Mouse (Mus musculus) midbrain, postnatal 0 days (tissue): ENCODE measurements around the gene Lce1a2. TPM values are rescaled to one million over a fixed set of nuclear protein-coding genes. Genes with fewer than 3 reads are reported as not detected.
A peak's percentile ranks its signal among the peaks of the same experiment; 100 is the strongest.

Source experiments
- ATAC-seq: fragments of 200-750 bp; cut with Nextera tagmentation; 2 replicates; pipeline ENCODE4 v1.8.0; 2017; ENCODE audit warnings: moderate number of reproducible peaks, mild to moderate bottlenecking, moderate TSS enrichment, moderate library complexity; ENCODE audit not compliant: low FRiP score
- DNase-seq: peaks from one replicate; pipeline ENCODE4 v3.0.0-alpha.2; 2015; ENCODE audit warnings: low spot score
- H3K27ac ChIP-seq: fragments of 300-500 bp; sonication (generic); 2 replicates; pipeline ENCODE4 v1.5.1; 2014; ENCODE audit warnings: low read depth, mild to moderate bottlenecking, low read length, mixed read lengths
- H3K27me3 ChIP-seq: fragments of 300-500 bp; sonication (generic); 2 replicates; pipeline ENCODE4 v1.6.1; 2014; ENCODE audit warnings: low read length, control low read depth, mixed read lengths; ENCODE audit not compliant: insufficient read depth
- H3K36me3 ChIP-seq: fragments of 300-500 bp; sonication (generic); 2 replicates; pipeline ENCODE4 v1.6.1; 2014; ENCODE audit warnings: low read length, control low read depth, mixed read lengths; ENCODE audit not compliant: insufficient read depth
- H3K4me1 ChIP-seq: fragments of 300-500 bp; sonication (generic); 2 replicates; pipeline ENCODE4 v1.6.1; 2014; ENCODE audit warnings: mild to moderate bottlenecking, control low read depth, antibody characterized with exemption, low read length, mixed read lengths; ENCODE audit not compliant: insufficient read depth
- H3K4me2 ChIP-seq: fragments of 300-500 bp; sonication (generic); 2 replicates; pipeline ENCODE4 v1.6.1; 2014; ENCODE audit warnings: low read depth, mild to moderate bottlenecking, low read length, mixed read lengths; ENCODE audit not compliant: poor library complexity, severe bottlenecking
- H3K4me3 ChIP-seq: fragments of 300-500 bp; sonication (generic); 2 replicates; pipeline ENCODE4 v1.5.1; 2014; ENCODE audit warnings: low read depth, mild to moderate bottlenecking, low read length, moderate library complexity
- H3K9ac ChIP-seq: fragments of 300-500 bp; sonication (generic); replicated peaks from 2 replicates; pipeline ENCODE4 v1.6.1; 2014; ENCODE audit warnings: mild to moderate bottlenecking, low read length, moderate library complexity, mixed read lengths; ENCODE audit not compliant: poor library complexity, severe bottlenecking
- H3K9me3 ChIP-seq: fragments of 300-500 bp; sonication (generic); 2 replicates; pipeline ENCODE4 v1.6.1; 2016; ENCODE audit warnings: low read length, control low read depth
- CTCF ChIP-seq: IDR thresholded peaks from 2 replicates; pipeline ENCODE4 v1.5.1; 2016; ENCODE audit warnings: antibody characterized with exemption, mild to moderate bottlenecking
- WGBS: fragments of 180-500 bp; shearing (Covaris S2); extraction: QIAGEN DNeasy Blood & Tissue Kit; methylation state at CpG from one replicate; pipeline ENCODE4 v1.1.7; 2014; 5-methylcytosine and 5-hydroxymethylcytosine counted together
- polyA plus RNA-seq: library from polyadenylated mRNA; unstranded; fragments of >200 nt; fragmentation: Nextera tagmentation; extraction: Ambion mirVana; gene quantifications from 2 replicates; pipeline ENCODE4 v1.2.1, GENCODE M21; 2015
- total RNA-seq: library from RNA; depleted of rRNA; stranded (reverse); fragments of >200 nt; gene quantifications from 2 replicates; pipeline ENCODE4 v1.2.3, GENCODE M21; 2014; rRNA removed

Lce1a2 gene
- total and polyA plus RNA-seq, 2 experiments from 2014 or later: not detected

DNA sequence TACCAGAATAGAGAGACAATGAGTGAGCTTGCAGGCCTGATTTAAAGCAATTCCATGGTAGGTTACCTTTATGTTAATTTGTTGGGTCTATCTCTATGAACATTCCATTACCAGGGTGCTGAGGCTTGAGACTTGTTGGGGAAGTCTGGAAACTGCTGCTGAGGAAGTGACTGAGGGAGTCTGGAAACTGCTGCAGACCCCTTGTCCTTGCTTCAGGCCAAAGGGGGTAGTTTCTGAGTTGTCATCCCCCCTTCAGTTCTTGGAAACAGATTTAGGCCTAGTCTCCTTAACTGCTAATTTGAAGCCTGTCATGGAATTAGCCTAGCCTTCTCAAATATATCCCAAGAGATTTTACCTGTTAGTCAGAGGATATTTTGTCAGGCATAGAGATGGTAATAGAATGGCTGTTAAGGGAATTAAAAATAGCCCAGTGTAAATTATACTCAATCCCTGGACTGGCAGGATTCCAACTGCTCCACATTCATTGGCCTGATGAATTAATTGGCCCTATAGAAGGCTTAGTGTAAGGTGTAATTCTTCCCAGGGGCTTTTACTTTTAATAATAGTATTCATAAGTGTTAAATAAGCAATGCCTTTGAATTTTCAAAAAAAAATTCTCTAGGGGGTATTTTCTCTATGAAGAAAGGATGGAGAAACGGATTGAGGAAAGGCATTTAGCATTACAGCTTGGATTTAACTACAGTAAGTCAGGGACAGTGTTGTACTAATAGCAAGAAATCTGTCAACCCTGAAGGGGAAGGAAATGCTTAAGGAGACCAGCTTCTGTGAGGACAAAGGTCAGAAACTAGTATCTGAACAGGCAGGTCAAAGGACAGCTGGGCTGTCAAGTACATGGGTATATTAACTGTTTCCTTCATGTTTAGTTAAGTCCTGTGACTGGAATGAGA, 32.1 kb downstream of the Lce1a2 start:
- H3K9ac ChIP-seq: no peak overlapping the region

DNA sequence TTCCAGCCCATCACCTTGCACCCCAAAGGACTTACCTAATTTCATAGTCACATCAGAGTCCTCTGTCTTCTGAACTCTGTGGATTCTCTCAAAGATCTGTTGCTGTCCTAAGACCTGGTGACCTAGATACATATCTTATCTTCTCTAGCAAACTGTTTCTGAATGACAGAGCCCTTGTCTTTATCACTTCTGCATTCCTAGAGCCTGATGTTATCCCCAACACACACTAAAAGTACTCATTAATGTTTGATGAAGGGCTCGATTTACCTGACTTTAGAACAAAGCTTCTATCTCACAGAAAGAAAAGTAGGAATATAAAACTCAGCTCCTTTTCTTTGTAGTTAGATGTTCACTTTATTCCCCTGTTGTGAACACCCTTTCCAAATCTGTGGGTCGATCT, 48.6 kb downstream of the Lce1a2 start, which contains the start of gene Lce6a:
TSS of gene Lce6a (minus strand) at position 101 of the 400 bp plus-strand sequence.
- ATAC-seq: no peak
- no peak for TF ChIP-seq CTCF
- no peaks in the 10 kb centered on the region for H3K27me3 ChIP-seq
- H3K4me3 ChIP-seq: no peak within 1 kb of the TSS
- H3K4me2 ChIP-seq: no peak within 1 kb of the TSS
- H3K36me3 ChIP-seq: no peaks in the 10 kb centered on the region
- no peaks in the 10 kb centered on the region for H3K9me3 ChIP-seq
- 81% methylated on average over 2 of the region's 2 CpGs for WGBS
- DNase-seq: no peak
- H3K9ac ChIP-seq: no peak within 1 kb of the TSS
- no peaks in the 10 kb centered on the region for H3K4me1 ChIP-seq
- no peak within 1 kb of the TSS for H3K27ac ChIP-seq

More for the DNA sequence above, 32.1 kb downstream of the Lce1a2 start:
- Histone ChIP-seq H3K9me3 (no peaks in the 10 kb centered on the region), H3K4me1 (no peaks in the 10 kb centered on the region), H3K4me3 (no peak overlapping the region), H3K4me2 (no peak overlapping the region), H3K27me3 (no peaks in the 10 kb centered on the region), H3K27ac (no peak overlapping the region), H3K36me3 (no peaks in the 10 kb centered on the region)
- DNase-seq: peak; percentile 35
- WGBS: 15% methylated on average over 1 of the region's 1 CpGs
- no peak for ATAC-seq
- no peak for TF ChIP-seq CTCF

Other genes starting within 250 kb of the Lce1a2 start
- gene Gm9774, start 240.9 kb downstream of the Lce1a2 start, total RNA-seq: 5.0 and 7.8 TPM in 2 replicates
- 9.5 and 11.4 TPM in 2 replicates for gene Gm9774, start 240.9 kb downstream of the Lce1a2 start, polyA plus RNA-seq
- gene Sprr2k, start 237.7 kb downstream of the Lce1a2 start, total RNA-seq: not detected in 2 replicates
- gene Sprr2k, start 237.7 kb downstream of the Lce1a2 start, polyA plus RNA-seq: not detected in 2 replicates
- gene Sprr1b, start 231.5 kb downstream of the Lce1a2 start, total RNA-seq: not detected in 2 replicates
- not detected in 2 replicates for gene Sprr1b, start 231.5 kb downstream of the Lce1a2 start, polyA plus RNA-seq
- gene Sprr3, start 211.6 kb downstream of the Lce1a2 start, total RNA-seq: not detected in 2 replicates
- not detected in 2 replicates for gene Sprr3, start 211.6 kb downstream of the Lce1a2 start, polyA plus RNA-seq
- gene Sprr1a, start 184.4 kb downstream of the Lce1a2 start, total RNA-seq: not detected in 2 replicates
- not detected in 2 replicates for gene Sprr1a, start 184.4 kb downstream of the Lce1a2 start, polyA plus RNA-seq
- gene Sprr4, start 169.8 kb downstream of the Lce1a2 start, total RNA-seq: not detected in 2 replicates
- gene Sprr4, start 169.8 kb downstream of the Lce1a2 start, polyA plus RNA-seq: not detected in 2 replicates
- gene 2310046K23Rik, start 135.8 kb downstream of the Lce1a2 start, total RNA-seq: not detected in 2 replicates
- not detected in 2 replicates for gene 2310046K23Rik, start 135.8 kb downstream of the Lce1a2 start, polyA plus RNA-seq
- gene Ivl, start 96.6 kb downstream of the Lce1a2 start, total RNA-seq: 0.82 TPM in 1 of 2 replicates, not detected in the other
- gene Ivl, start 96.6 kb downstream of the Lce1a2 start, polyA plus RNA-seq: not detected in 2 replicates
- gene Smcp, start 81.3 kb downstream of the Lce1a2 start, total RNA-seq: not detected in 2 replicates
- gene Smcp, start 81.3 kb downstream of the Lce1a2 start, polyA plus RNA-seq: not detected in 2 replicates
- gene 2210017I01Rik, start 62.8 kb downstream of the Lce1a2 start, total RNA-seq: not detected in 2 replicates
- not detected in 2 replicates for gene 2210017I01Rik, start 62.8 kb downstream of the Lce1a2 start, polyA plus RNA-seq
- not detected in 2 replicates for gene Lce6a, start 48.7 kb downstream of the Lce1a2 start, total RNA-seq
- not detected in 2 replicates for gene Lce6a, start 48.7 kb downstream of the Lce1a2 start, polyA plus RNA-seq
- 0.99 TPM in 1 of 2 replicates, not detected in the other for gene Lce1a1, start 22.0 kb downstream of the Lce1a2 start, total RNA-seq
- gene Lce1a1, start 22.0 kb downstream of the Lce1a2 start, polyA plus RNA-seq: not detected in 2 replicates
- 2.7 TPM in 1 of 2 replicates, not detected in the other for gene Lce1b, start 13.4 kb downstream of the Lce1a2 start, total RNA-seq
- not detected in 2 replicates for gene Lce1b, start 13.4 kb downstream of the Lce1a2 start, polyA plus RNA-seq
- gene Lce1c, start 8.9 kb upstream of the Lce1a2 start, total RNA-seq: 4.8 TPM in 1 of 2 replicates, not detected in the other
- not detected in 2 replicates for gene Lce1c, start 8.9 kb upstream of the Lce1a2 start, polyA plus RNA-seq
- 1.4 TPM in 1 of 2 replicates, not detected in the other for gene Lce1d, start 16.9 kb upstream of the Lce1a2 start, total RNA-seq
- not detected in 2 replicates for gene Lce1d, start 16.9 kb upstream of the Lce1a2 start, polyA plus RNA-seq
- gene Lce1e, start 38.8 kb upstream of the Lce1a2 start, total RNA-seq: not detected in 2 replicates
- gene Lce1e, start 38.8 kb upstream of the Lce1a2 start, polyA plus RNA-seq: not detected in 2 replicates
- gene Lce1f, start 50.0 kb upstream of the Lce1a2 start, total RNA-seq: not detected in 2 replicates
- not detected in 2 replicates for gene Lce1f, start 50.0 kb upstream of the Lce1a2 start, polyA plus RNA-seq
- not detected in 2 replicates for gene Gm38119, start 68.8 kb upstream of the Lce1a2 start, total RNA-seq
- not detected in 2 replicates for gene Gm38119, start 68.8 kb upstream of the Lce1a2 start, polyA plus RNA-seq
- gene Lce1g, start 82.0 kb upstream of the Lce1a2 start, total RNA-seq: 1.9 TPM in 1 of 2 replicates, not detected in the other
- not detected in 2 replicates for gene Lce1g, start 82.0 kb upstream of the Lce1a2 start, polyA plus RNA-seq
- not detected in 2 replicates for gene Lce1h, start 94.8 kb upstream of the Lce1a2 start, total RNA-seq
- gene Lce1h, start 94.8 kb upstream of the Lce1a2 start, polyA plus RNA-seq: not detected in 2 replicates
- gene Lce1i, start 108.6 kb upstream of the Lce1a2 start, total RNA-seq: 0.66 TPM in 1 of 2 replicates, not detected in the other
- not detected in 2 replicates for gene Lce1i, start 108.6 kb upstream of the Lce1a2 start, polyA plus RNA-seq
- not detected in 2 replicates for gene Lce1j, start 120.2 kb upstream of the Lce1a2 start, total RNA-seq
- gene Lce1j, start 120.2 kb upstream of the Lce1a2 start, polyA plus RNA-seq: not detected in 2 replicates
- not detected in 2 replicates for gene Lce1k, start 137.6 kb upstream of the Lce1a2 start, total RNA-seq
- not detected in 2 replicates for gene Lce1k, start 137.6 kb upstream of the Lce1a2 start, polyA plus RNA-seq
- gene Kprp, start 156.9 kb upstream of the Lce1a2 start, total RNA-seq: 0.82 TPM in 1 of 2 replicates, not detected in the other
- gene Kprp, start 156.9 kb upstream of the Lce1a2 start, polyA plus RNA-seq: not detected in 2 replicates
- gene Lce1l, start 181.0 kb upstream of the Lce1a2 start, total RNA-seq: not detected in 2 replicates
- not detected in 2 replicates for gene Lce1l, start 181.0 kb upstream of the Lce1a2 start, polyA plus RNA-seq
- 0.71 TPM in 1 of 2 replicates, not detected in the other for gene 2310050C09Rik, start 199.9 kb upstream of the Lce1a2 start, total RNA-seq
- gene 2310050C09Rik, start 199.9 kb upstream of the Lce1a2 start, polyA plus RNA-seq: not detected in 2 replicates